Mouse (Mus musculus) hindbrain, embryonic 11.5 days (tissue): Measurements from ENCODE around the gene 1700020L24Rik. TPM values are rescaled to one million over a fixed set of nuclear protein-coding genes. Genes with fewer than 3 reads are reported as not detected.

ENCODE experiments used
- ATAC-seq: fragments of 200-750 bp; cut with Nextera tagmentation; 2 replicates; pipeline ENCODE4 v1.8.0; 2017; ENCODE audit warnings: mild to moderate bottlenecking, moderate TSS enrichment, moderate library complexity; ENCODE audit not compliant: low FRiP score
- DNase-seq: peaks from one replicate; pipeline ENCODE4 v3.0.0-alpha.2; 2015; ENCODE audit warnings: low spot score
- H3K27ac ChIP-seq: fragments of 300-500 bp; sonication (generic); 2 replicates; pipeline ENCODE4 v1.5.1; 2014; ENCODE audit warnings: mild to moderate bottlenecking, low read depth, low read length
- H3K27me3 ChIP-seq: fragments of 300-500 bp; sonication (generic); 2 replicates; pipeline ENCODE4 v1.6.1; 2014; ENCODE audit warnings: mild to moderate bottlenecking, low read length, moderate library complexity, mixed read lengths; ENCODE audit not compliant: control insufficient read depth, insufficient read depth
- H3K36me3 ChIP-seq: fragments of 300-500 bp; sonication (generic); 2 replicates; pipeline ENCODE4 v1.6.1; 2014; ENCODE audit warnings: mild to moderate bottlenecking, low read length, moderate library complexity, mixed read lengths; ENCODE audit not compliant: control insufficient read depth, insufficient read depth
- H3K4me1 ChIP-seq: fragments of 300-500 bp; sonication (generic); replicated peaks from 2 replicates; pipeline ENCODE4 v1.6.1; 2014; ENCODE audit warnings: low read length, mixed read lengths; ENCODE audit not compliant: control insufficient read depth, insufficient read depth
- H3K4me2 ChIP-seq: fragments of 300-500 bp; sonication (generic); replicated peaks from 2 replicates; pipeline ENCODE4 v1.6.1; 2014; ENCODE audit warnings: mild to moderate bottlenecking, low read depth, low read length
- H3K4me3 ChIP-seq: fragments of 300-500 bp; sonication (generic); 2 replicates; pipeline ENCODE4 v1.5.1; 2014; ENCODE audit warnings: low read depth, low read length
- H3K9ac ChIP-seq: fragments of 300-500 bp; sonication (generic); 2 replicates; pipeline ENCODE4 v1.6.1; 2014; ENCODE audit warnings: low read depth, low read length
- H3K9me3 ChIP-seq: fragments of 300-500 bp; sonication (generic); 2 replicates; pipeline ENCODE4 v1.6.1; 2016; ENCODE audit warnings: low read length; ENCODE audit not compliant: control insufficient read depth
- WGBS: fragments of 180-500 bp; shearing (Covaris S2); extraction: QIAGEN DNeasy Blood & Tissue Kit; methylation state at CpG from one replicate; pipeline ENCODE4 v1.1.7; 2014; 5-methylcytosine and 5-hydroxymethylcytosine counted together
- polyA plus RNA-seq: library from polyadenylated mRNA; unstranded; fragments of >200 nt; fragmentation: Nextera tagmentation; extraction: Ambion mirVana; gene quantifications from 2 replicates; pipeline ENCODE4 v1.2.1, GENCODE M21; 2014

The 1700020L24Rik gene
- polyA plus RNA-seq, 1 experiment from 2014 or later: 0.83 TPM

DNA sequence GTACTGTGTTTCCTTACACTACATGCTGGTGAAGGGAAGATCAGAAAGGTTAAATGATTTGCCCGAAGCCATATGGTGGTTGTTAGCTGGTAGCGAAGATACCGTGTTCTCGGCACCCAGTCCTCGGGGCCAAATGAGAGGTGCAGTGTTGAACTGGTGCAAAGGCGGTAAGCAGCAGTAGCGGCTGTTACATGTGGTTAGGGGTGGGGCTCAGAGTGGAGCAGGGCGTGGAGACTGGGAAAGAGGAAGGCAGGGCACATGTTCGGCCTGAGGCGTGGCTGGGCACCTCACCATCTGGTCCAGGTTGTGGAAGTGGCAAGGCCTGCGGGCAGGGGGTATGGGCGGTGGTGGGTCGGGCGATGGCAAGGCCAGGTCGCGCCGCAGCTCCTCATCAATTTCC lies 10.5 kb upstream of the 1700020L24Rik start:
- H3K27ac ChIP-seq: no peak overlapping the region
- DNase-seq (no peak), ATAC-seq (no peak)
- 31% methylated on average over 17 of the region's 17 CpGs for WGBS
- H3K4me1 ChIP-seq: no peaks in the 10 kb centered on the region; the same call in 1 of the 2 replicates
- H3K9ac ChIP-seq: no peak overlapping the region
- H3K36me3 ChIP-seq: no peaks in the 10 kb centered on the region
- no peak overlapping the region; the same call in 1 of the 2 replicates for H3K4me2 ChIP-seq
- peaks cover 9% of the 10 kb centered on the region for H3K27me3 ChIP-seq
- no peaks in the 10 kb centered on the region for H3K9me3 ChIP-seq
- H3K4me3 ChIP-seq: no peak overlapping the region

DNA sequence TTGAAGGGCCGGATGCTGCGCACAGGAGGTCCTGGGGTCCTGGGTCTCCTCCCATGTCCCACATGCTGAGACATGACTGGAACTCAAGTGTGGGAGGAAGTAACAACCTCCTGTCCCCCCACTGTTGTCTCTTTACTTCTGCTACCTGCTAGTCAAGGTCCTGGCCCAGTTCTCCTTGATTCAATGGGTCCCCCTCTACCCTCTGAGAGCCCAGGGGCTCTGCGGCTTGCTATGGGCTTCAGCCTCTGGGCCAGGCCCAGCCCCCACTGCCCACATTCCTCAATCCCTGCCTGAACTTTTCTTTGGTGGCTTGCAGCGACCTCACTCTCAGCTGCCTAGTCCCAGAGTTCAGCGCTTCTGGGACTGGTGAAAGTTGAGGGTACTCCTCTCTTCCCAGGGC lies 8.1 kb upstream of the 1700020L24Rik start, which contains the start of gene Gas2l2:
Gas2l2 (minus strand) TSS at position 101 of the 400 bp plus-strand sequence.
- no peak within 1 kb of the TSS for H3K4me2 ChIP-seq
- no peak for ATAC-seq
- WGBS: 58% methylated on average over 5 of the region's 5 CpGs
- H3K9ac ChIP-seq: no peak within 1 kb of the TSS
- H3K27me3 ChIP-seq: peaks cover 9% of the 10 kb centered on the region
- H3K4me3 ChIP-seq: no peak within 1 kb of the TSS
- H3K36me3 ChIP-seq: no peaks in the 10 kb centered on the region
- H3K4me1 ChIP-seq: no peaks in the 10 kb centered on the region; the same call in 1 of the 2 replicates
- H3K9me3 ChIP-seq: no peaks in the 10 kb centered on the region
- H3K27ac ChIP-seq: no peak within 1 kb of the TSS
- no peak for DNase-seq

GRCm38 (mm10) chr11:83432533-83432932 lies 4.9 kb upstream of the 1700020L24Rik start:
- H3K4me1 ChIP-seq: no peaks in the 10 kb centered on the region; the same call in 1 of the 2 replicates
- H3K27ac ChIP-seq: no peak overlapping the region
- H3K9me3 ChIP-seq: no peaks in the 10 kb centered on the region
- ATAC-seq: no peak
- H3K27me3 ChIP-seq: peaks cover 1% of the 10 kb centered on the region
- no peaks in the 10 kb centered on the region for H3K36me3 ChIP-seq
- H3K4me3 ChIP-seq: no peak overlapping the region
- H3K4me2 ChIP-seq: no peak overlapping the region
- DNase-seq: no peak
- 92% methylated on average over 2 of the region's 2 CpGs for WGBS
- no peak overlapping the region for H3K9ac ChIP-seq

DNA sequence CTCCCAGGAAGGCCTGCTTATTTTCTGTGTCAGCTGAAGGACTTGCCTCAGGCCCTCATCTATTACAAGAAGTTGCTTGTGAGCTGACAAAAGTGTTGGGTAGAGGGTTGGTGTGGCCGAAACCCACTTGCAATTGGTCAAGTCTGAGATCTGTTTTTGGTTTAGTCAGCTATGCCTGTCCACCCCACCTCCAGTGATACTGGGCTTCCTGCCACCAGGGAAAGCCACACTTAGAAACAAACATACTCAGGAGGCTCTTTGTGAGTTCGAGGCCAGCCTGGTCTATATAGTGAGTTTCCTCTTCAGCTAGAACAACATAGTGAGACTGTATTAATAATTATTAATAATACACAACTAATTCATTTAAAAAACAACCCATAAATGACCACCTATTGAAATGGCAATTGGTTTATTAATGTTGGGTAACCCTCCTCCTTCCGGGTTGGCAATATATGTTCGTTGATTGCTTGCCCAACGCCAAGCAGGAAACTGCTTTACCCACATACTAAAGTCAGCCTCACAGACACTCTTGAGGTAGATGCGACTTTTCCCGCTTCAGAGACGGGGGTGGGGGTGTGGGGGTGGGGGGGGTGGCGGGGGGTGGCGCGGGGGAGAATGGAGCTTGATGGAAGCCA lies 2.1 kb downstream of the 1700020L24Rik start:
- no peaks in the 10 kb centered on the region for H3K9me3 ChIP-seq
- no peaks in the 10 kb centered on the region; the same call in 1 of the 2 replicates for H3K4me1 ChIP-seq
- 41% methylated on average over 10 of the region's 11 CpGs for WGBS
- no peak for ATAC-seq
- DNase-seq: no peak
- H3K4me3 ChIP-seq: peak overlapping the region; percentile 47; the same call in 1 of the 2 replicates
- peak overlapping the region; percentile 81 for H3K4me2 ChIP-seq
- no peak overlapping the region for H3K27ac ChIP-seq
- no peaks in the 10 kb centered on the region for H3K36me3 ChIP-seq
- H3K27me3 ChIP-seq: peaks cover 35% of the 10 kb centered on the region
- H3K9ac ChIP-seq: no peak overlapping the region

- Histone ChIP-seq H3K36me3 (no peaks in the 10 kb centered on the region), H3K27ac (no peak overlapping the region), H3K4me3 (peak overlapping the region; percentile 47), H3K9ac (peak overlapping the region; percentile 47), H3K27me3 (peaks cover 42% of the 10 kb centered on the region), H3K4me2 (peak overlapping the region; percentile 81), H3K4me1 (no peaks in the 10 kb centered on the region; the same call in 1 of the 2 replicates), H3K9me3 (no peaks in the 10 kb centered on the region)
- DNase-seq (peak; percentile 98), ATAC-seq (peak; percentile 95)
- WGBS: under 1% methylated on average over 52 of the region's 75 CpGs
These were observed 2.9 kb downstream of the 1700020L24Rik start for GRCm38 (mm10) chr11:83440081-83441064.

- ATAC-seq: no peak
- DNase-seq: no peak
- 37% methylated on average over 7 of the region's 7 CpGs for WGBS
- H3K27me3 ChIP-seq: peaks cover 45% of the 10 kb centered on the region
- no peak overlapping the region for H3K4me3 ChIP-seq
- H3K36me3 ChIP-seq: no peaks in the 10 kb centered on the region
- H3K9me3 ChIP-seq: no peaks in the 10 kb centered on the region
- H3K27ac ChIP-seq: no peak overlapping the region
- H3K4me1 ChIP-seq: no peaks in the 10 kb centered on the region; the same call in 1 of the 2 replicates
- H3K4me2 ChIP-seq: no peak overlapping the region
- H3K9ac ChIP-seq: no peak overlapping the region
These were observed 3.8 kb downstream of the 1700020L24Rik start for GRCm38 (mm10) chr11:83441235-83441634.

GRCm38 (mm10) chr11:83442596-83443267 lies 5.3 kb downstream of the 1700020L24Rik start:
- DNase-seq: peak; percentile 90
- H3K36me3 ChIP-seq: no peaks in the 10 kb centered on the region
- 10% methylated on average over 29 of the region's 29 CpGs for WGBS
- peak; percentile 33; the same call in 1 of the 2 replicates for ATAC-seq
- H3K9ac ChIP-seq: peak overlapping the region; percentile 23; the same call in 1 of the 2 replicates
- H3K27me3 ChIP-seq: peaks cover 46% of the 10 kb centered on the region
- no peaks in the 10 kb centered on the region; the same call in 1 of the 2 replicates for H3K4me1 ChIP-seq
- H3K4me3 ChIP-seq: 0 out of 2 replicates have a peak overlapping the region, but pooled peaks have one; percentile 17
- peak overlapping the region; percentile 34 for H3K4me2 ChIP-seq
- H3K9me3 ChIP-seq: no peaks in the 10 kb centered on the region
- no peak overlapping the region for H3K27ac ChIP-seq

DNA sequence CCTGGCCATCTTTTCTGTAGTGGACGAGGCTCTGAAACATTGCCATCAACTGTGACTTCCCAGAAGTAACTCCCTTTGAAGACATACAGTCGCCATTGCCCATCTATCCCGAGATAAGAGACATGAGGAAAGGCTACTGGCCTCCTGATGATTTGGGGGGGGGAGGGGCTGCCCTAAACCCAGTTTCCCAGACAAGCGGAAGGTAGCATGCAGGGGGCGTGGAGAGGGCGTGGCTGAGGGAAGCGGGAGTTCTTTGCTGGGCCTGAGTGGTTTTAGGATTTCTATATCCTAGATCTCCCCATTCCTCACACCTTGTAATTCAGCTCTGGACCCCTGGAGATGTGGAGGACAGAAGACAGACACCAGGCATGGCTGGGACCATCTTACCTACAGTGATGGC lies 6.3 kb downstream of the 1700020L24Rik start:
- no peaks in the 10 kb centered on the region for H3K9me3 ChIP-seq
- H3K4me1 ChIP-seq: no peaks in the 10 kb centered on the region; the same call in 1 of the 2 replicates
- no peak overlapping the region for H3K27ac ChIP-seq
- DNase-seq (no peak), ATAC-seq (no peak)
- peaks cover 46% of the 10 kb centered on the region for H3K27me3 ChIP-seq
- H3K36me3 ChIP-seq: no peaks in the 10 kb centered on the region
- H3K4me3 ChIP-seq: no peak overlapping the region
- H3K4me2 ChIP-seq: no peak overlapping the region
- 8% methylated on average over 7 of the region's 7 CpGs for WGBS
- no peak overlapping the region for H3K9ac ChIP-seq
